Mouse (Mus musculus): Measurements from ENCODE around the gene Usf1. TPM values are rescaled to one million over a fixed set of nuclear protein-coding genes. Genes with fewer than 3 reads are reported as not detected.

Gene Usf1
- polyA plus RNA-seq, 1 experiment = 98.8 TPM

DNA sequence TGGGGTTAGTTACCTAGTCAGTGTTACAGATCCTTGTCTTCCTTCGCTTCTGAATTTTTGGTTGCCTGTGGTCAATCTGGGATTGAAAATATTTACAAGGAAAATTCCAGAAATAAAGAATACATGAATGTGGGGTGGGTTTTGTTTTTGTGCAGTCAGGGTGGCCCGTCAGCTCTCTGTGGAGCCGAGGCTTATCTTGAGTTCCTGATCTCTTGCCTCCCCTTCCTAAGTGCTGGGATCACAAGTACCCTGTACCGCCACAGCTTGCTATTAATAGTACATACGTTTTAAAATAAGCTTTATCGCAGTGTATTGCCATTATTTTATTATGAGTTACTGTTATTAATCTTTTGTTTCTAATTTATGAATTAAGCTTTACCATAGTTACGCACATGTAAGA, 35.7 kb downstream of the Usf1 start:
- TF ChIP-seq CTCF (IDR thresholded peaks at IDR 0.05; ENCODE audit: low read depth, low read length) (no peak), POLR2A (IDR thresholded peaks at IDR 0.05; ENCODE audit: borderline replicate concordance, low read depth, low read length) (no peak)
- H3K27ac ChIP-seq (ENCODE audit: insufficient read depth, low read depth, low read length) = no peak overlapping the region
- no peak overlapping the region for H3K4me3 ChIP-seq (ENCODE audit: insufficient read depth, low read length)
- H3K4me1 ChIP-seq (ENCODE audit: control insufficient read depth, insufficient read depth, low read length) = peaks cover 16% of the 10 kb centered on the region

DNA sequence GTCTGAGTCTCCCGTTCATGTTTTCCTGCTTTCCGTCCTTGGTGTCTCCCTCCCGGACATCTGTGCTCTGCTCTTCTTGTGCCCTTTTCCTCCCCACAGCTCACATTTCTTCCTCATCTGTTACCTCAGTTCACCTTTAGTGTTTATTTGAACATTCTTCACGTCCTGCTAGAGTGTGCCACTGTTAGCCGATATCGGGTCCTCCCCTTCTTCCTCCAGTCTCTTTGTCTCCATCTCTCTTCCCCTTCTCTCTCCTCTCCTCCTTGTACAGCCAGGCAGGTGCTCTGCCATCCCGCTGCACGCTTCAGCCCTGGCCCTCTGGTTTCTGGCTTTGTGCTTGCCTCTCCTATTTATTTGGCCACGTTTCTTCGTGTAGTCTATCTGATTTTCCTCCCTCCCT, 36.6 kb downstream of the Usf1 start:
- TF ChIP-seq CTCF (IDR thresholded peaks at IDR 0.05; ENCODE audit: low read depth, low read length) (no peak), POLR2A (IDR thresholded peaks at IDR 0.05; ENCODE audit: borderline replicate concordance, low read depth, low read length) (no peak)
- H3K4me1 ChIP-seq (ENCODE audit: control insufficient read depth, insufficient read depth, low read length) = peaks cover 14% of the 10 kb centered on the region
- H3K27ac ChIP-seq (ENCODE audit: insufficient read depth, low read depth, low read length) = no peak overlapping the region
- H3K4me3 ChIP-seq (ENCODE audit: insufficient read depth, low read length) = no peak overlapping the region

DNA sequence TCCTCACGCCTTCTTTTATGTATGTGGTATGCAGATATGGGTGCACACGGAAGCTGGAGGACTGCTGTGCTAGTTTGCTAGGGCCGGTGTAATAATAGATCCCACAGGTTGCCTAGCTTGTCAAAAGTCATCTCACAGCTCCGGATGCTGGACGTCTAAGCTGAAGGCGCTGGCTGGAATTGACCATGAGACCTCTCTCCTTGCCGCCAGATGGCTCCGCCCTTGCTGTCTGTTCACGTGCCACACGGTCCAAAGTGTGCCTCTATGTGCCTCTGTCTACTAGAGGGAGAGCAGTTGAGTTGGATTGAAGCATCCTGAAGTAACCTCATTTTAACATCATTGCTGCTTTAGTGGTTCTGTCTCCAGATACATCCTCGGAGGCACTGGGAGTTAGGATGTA, 38.9 kb downstream of the Usf1 start:
- Histone ChIP-seq H3K4me3 (ENCODE audit: insufficient read depth, low read length) (no peak overlapping the region), H3K27ac (ENCODE audit: insufficient read depth, low read depth, low read length) (no peak overlapping the region), H3K4me1 (ENCODE audit: control insufficient read depth, insufficient read depth, low read length) (peaks cover 18% of the 10 kb centered on the region)
- TF ChIP-seq POLR2A (IDR thresholded peaks at IDR 0.05; ENCODE audit: borderline replicate concordance, low read depth, low read length) = no peak
- TF ChIP-seq CTCF (IDR thresholded peaks at IDR 0.05; ENCODE audit: low read depth, low read length) = no peak

DNA sequence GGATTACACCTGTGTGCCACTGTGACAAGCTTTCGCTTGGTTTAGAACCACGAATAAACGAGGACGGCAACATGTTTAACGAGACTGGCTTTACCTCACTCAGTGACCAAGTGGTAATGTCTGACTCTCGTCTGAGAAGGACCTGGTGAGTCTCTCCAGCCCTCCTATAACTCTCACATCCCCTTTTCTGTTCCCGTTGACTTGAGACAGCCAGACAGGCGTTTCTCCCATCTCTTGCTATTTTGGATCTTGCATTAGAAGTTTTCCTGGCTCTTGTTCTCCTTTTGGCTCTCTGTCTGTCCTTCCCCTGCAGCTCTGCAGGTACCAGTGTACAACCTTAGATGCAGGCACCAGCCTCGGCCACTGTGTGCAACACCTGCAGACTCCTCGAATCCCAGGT, 39.9 kb downstream of the Usf1 start:
- H3K27ac ChIP-seq (ENCODE audit: insufficient read depth, low read depth, low read length) = no peak overlapping the region
- peaks cover 18% of the 10 kb centered on the region for H3K4me1 ChIP-seq (ENCODE audit: control insufficient read depth, insufficient read depth, low read length)
- TF ChIP-seq POLR2A (IDR thresholded peaks at IDR 0.05; ENCODE audit: borderline replicate concordance, low read depth, low read length) = no peak
- H3K4me3 ChIP-seq (ENCODE audit: insufficient read depth, low read length) = no peak overlapping the region

DNA sequence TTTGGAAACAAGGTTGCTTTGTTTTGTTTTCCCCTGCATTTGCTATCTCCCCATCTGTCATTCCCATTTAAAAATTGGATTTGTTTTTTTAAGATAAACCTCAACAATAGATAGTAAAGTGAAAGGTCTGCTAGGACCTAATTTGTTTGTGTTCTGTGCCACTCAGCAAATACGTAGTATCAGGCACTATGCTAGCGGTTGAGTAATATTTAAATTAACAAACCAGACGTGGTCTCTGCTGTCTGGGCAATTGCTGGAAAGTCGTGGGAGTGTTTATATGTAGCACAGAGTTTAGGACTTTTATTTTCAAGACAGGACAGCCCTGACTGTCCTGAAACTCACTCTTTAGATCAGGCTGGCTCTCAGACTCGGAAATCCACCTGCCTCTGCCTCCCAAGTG, 41.4 kb downstream of the Usf1 start:
- Histone ChIP-seq H3K4me1 (ENCODE audit: control insufficient read depth, insufficient read depth, low read length) (peaks cover 18% of the 10 kb centered on the region), H3K4me3 (ENCODE audit: insufficient read depth, low read length) (no peak overlapping the region), H3K27ac (ENCODE audit: insufficient read depth, low read depth, low read length) (no peak overlapping the region)
- TF ChIP-seq POLR2A (IDR thresholded peaks at IDR 0.05; ENCODE audit: borderline replicate concordance, low read depth, low read length) (no peak), CTCF (IDR thresholded peaks at IDR 0.05; ENCODE audit: low read depth, low read length) (no peak)

DNA sequence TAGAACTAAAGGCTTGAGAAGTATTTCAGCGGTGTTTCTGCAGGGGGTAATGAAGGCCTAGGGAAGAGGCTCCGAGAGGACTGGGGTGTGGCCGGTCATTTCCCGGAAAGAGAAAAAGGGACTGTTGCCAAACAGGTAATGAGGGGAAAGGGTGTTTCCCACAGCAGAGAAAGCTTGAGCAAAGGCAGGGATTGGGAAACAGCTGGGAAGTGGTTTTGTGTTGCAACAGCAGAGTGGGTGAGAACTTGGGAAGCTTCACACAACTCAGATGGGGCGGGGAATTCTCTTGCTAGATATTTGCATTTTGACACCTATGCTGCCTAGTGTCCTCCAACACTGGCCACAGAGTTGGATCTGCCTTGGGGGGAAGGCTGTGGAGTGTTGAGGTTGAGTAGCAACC, 41.8 kb downstream of the Usf1 start:
- TF ChIP-seq CTCF (IDR thresholded peaks at IDR 0.05; ENCODE audit: low read depth, low read length) (no peak), POLR2A (IDR thresholded peaks at IDR 0.05; ENCODE audit: borderline replicate concordance, low read depth, low read length) (no peak)
- Histone ChIP-seq H3K27ac (ENCODE audit: insufficient read depth, low read depth, low read length) (no peak overlapping the region), H3K4me1 (ENCODE audit: control insufficient read depth, insufficient read depth, low read length) (peaks cover 18% of the 10 kb centered on the region), H3K4me3 (ENCODE audit: insufficient read depth, low read length) (no peak overlapping the region)

DNA sequence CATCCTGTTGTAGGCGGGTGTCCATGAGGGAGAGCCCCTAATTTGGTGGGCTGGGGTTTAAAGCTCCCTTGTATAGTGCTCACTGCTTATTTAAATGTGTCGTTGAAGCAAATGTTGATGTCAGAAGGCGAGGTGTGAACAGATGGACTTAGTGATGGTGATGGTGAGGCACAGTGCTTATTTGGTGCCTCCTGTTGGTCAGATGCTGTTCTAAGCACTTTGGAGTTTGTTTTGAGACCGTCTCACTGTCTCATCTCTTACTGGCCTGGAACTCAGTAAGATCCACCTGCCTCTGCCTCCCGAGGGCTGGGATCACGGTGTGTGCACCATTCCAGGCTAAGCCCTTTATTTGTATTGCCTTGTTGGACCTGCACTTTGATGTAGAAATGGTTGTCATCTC, 43.8 kb downstream of the Usf1 start:
- TF ChIP-seq CTCF (IDR thresholded peaks at IDR 0.05; ENCODE audit: low read depth, low read length) (no peak), POLR2A (IDR thresholded peaks at IDR 0.05; ENCODE audit: borderline replicate concordance, low read depth, low read length) (no peak)
- Histone ChIP-seq H3K27ac (ENCODE audit: insufficient read depth, low read depth, low read length) (no peak overlapping the region), H3K4me1 (ENCODE audit: control insufficient read depth, insufficient read depth, low read length) (peaks cover 21% of the 10 kb centered on the region), H3K4me3 (ENCODE audit: insufficient read depth, low read length) (no peak overlapping the region)

DNA sequence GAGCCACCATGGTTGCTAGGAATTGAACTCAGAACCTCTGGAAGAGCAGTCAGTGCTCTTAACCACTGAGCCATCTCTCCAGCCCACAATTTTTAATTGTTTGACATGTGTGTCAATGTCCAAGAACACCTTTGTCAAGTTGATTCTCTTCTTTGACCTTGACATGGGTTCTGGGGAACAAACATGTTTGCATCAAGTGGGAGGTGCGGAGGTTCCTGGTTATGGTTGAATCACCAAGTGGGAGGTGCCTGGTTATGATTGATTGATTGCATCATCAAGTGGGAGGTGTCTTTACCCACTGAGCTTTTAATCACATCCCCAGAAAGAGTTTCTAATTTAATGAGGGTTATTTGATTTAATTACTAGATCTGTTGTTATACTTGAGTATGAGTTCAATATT, 46.5 kb downstream of the Usf1 start:
- Histone ChIP-seq H3K4me1 (ENCODE audit: control insufficient read depth, insufficient read depth, low read length) (peaks cover 15% of the 10 kb centered on the region), H3K4me3 (ENCODE audit: insufficient read depth, low read length) (no peak overlapping the region), H3K27ac (ENCODE audit: insufficient read depth, low read depth, low read length) (no peak overlapping the region)
- no peak for TF ChIP-seq POLR2A (IDR thresholded peaks at IDR 0.05; ENCODE audit: borderline replicate concordance, low read depth, low read length)

DNA sequence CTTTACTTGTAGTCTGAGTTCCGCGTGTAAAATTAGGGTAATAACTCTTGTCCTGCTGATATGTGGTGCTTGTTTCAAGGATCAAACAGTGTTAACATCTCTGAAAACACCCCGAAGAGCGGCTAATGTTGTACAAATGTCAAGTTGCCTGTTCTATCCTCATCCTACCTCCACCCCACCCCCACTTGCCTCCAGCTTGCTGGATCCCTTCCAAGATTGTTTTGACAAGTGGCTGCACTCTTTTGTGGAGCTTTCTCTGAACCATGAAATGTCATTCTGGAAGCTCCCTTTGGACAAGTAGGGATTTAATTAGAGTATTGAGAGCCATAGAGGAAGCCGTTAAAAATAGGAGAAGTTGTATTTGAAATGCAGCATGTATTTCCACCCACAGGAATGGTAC, 48.7 kb downstream of the Usf1 start:
- TF ChIP-seq POLR2A (IDR thresholded peaks at IDR 0.05; ENCODE audit: borderline replicate concordance, low read depth, low read length) = no peak
- TF ChIP-seq CTCF (IDR thresholded peaks at IDR 0.05; ENCODE audit: low read depth, low read length) = no peak
- Histone ChIP-seq H3K4me3 (ENCODE audit: insufficient read depth, low read length) (no peak overlapping the region), H3K27ac (ENCODE audit: insufficient read depth, low read depth, low read length) (no peak overlapping the region), H3K4me1 (ENCODE audit: control insufficient read depth, insufficient read depth, low read length) (peaks cover 15% of the 10 kb centered on the region)

DNA sequence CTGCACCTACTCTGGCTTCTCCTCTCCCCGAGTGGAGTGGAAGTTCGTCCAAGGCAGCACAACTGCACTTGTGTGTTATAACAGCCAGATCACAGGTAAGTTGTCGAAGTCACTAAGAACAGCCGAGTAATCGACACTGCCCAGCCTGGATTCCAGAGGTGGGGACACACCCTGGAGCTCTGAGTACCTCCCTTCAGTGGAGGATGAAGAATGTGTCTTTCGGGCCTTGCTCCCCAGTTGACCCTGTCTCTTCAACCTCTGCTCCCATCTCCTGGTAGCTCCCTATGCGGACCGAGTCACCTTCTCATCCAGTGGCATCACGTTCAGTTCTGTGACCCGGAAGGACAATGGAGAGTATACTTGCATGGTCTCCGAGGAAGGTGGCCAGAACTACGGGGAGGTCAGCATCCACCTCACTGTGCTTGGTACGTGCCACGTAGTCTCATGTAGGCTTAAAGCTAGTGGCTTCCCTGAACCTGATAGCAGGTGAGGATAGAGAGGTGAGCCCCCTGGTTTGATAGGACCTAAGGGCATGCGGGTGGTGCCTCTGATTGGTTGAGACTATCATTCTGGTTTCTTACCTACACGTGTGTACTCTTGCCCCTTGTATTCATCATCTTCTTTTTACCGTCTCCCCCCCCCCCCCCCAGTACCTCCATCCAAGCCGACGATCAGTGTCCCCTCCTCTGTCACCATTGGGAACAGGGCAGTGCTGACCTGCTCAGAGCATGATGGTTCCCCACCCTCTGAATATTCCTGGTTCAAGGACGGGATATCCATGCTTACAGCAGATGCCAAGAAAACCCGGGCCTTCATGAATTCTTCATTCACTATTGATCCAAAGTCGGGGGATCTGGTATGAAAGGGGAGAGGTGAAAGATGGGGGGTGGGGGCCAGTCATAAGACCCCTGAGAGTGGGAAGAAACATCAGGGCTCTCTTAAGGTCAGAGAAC, 49.7 kb downstream of the Usf1 start:
- Histone ChIP-seq H3K4me1 (ENCODE audit: control insufficient read depth, insufficient read depth, low read length) (peaks cover 21% of the 10 kb centered on the region), H3K4me3 (ENCODE audit: insufficient read depth, low read length) (no peak overlapping the region), H3K27ac (ENCODE audit: insufficient read depth, low read depth, low read length) (no peak overlapping the region)
- TF ChIP-seq CTCF (IDR thresholded peaks at IDR 0.05; ENCODE audit: low read depth, low read length) (no peak), POLR2A (IDR thresholded peaks at IDR 0.05; ENCODE audit: borderline replicate concordance, low read depth, low read length) (no peak)
